Mouse (Mus musculus) cerebellum, postnatal 25 days (tissue): ENCODE measurements at regions not wholly inside any gene's neighbourhood (a gene's known extent, or its start where the extent isn't known, plus 50 kb on each side); places are given as distances from the start of the nearest gene placed in this dataset.

Experiments
- DNase-seq, 2 experiments: peaks; one replicate each; pipeline ENCODE4 v3.0.0; 2021; ENCODE audit warnings: mixed read lengths in 2 of 2

DNA sequence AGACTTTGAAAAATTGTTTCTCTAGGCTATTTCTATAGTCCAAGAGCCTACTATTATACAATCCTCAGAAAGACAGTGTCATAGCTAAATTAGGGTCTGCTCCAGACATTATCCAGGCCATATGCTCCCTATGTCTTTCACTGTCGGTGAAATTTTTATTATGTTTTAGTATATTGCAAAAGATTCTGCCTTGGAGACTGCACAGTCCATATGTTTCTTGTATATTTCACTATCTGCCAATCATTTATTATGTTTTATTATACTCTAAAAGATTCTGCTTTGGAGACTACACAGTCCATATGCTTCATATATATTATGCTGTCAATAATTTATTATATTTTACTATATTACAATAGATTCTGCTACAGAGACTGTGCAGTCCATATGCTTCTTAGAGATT is 564.3 kb upstream of the 4931417E11Rik start:
- DNase-seq, result no peak

DNA sequence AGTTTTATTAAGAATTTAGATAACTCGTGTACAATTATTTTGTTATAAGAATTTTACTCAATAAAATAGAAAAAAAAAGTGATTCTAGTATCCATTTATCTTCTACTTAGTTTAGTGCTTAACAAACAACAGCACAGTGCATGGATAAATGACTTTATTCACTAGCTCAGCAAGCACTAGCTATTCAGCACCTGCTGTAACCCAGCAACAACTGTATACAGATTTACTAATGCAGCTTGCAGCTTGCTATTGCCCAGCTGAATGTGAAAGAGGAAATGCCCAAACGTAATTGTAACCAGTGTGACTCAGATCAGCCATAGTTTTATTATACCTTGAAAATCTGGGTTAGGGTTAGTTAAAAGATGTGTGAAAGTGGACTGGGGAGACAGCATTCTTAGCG is 547.6 kb upstream of the 4931417E11Rik start:
- no peak for DNase-seq

GRCm38 (mm10) chr6:73981742-73982141 is 512.3 kb upstream of the 4931417E11Rik start:
- DNase-seq, result no peak

GRCm38 (mm10) chr6:73949934-73950293 is 480.4 kb upstream of the 4931417E11Rik start:
- no peak for DNase-seq

GRCm38 (mm10) chr6:73949121-73949933 is 479.9 kb upstream of the 4931417E11Rik start:
- DNase-seq, result no peak

GRCm38 (mm10) chr6:73913426-73914404 is 444.2 kb upstream of the 4931417E11Rik start:
- DNase-seq, result peak; percentile 89 to 90

DNA sequence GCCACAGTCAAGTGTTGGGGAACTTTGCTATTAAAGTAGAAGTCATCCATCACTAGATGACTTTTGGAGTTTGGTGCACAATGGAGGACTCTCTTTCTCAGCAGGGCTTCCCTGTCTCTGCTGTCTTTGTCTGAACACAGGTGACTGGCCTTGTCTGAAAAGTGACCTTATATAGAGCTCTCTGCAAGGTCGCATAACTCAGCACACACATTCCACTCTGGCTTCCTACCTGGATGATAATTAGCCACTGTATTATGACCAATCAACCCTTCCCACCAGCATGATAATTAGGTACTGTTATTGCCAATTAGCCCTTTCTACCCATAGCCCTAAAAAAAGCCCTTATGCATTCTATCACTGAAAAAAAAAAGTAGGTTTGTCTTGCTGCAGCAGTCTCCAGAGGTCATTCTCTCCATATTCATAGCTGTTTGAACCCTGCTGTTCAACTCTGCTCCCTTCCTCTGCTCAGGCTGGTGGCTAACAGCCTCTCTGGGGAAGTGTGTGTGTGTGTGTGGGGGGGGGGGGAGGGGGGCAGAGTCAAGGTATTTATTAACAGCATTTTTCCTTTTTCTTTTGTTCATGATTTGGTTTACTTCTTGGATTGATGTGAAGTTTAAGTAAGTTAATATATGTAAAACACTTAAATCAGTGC is 419.8 kb upstream of the 4931417E11Rik start:
- no peak for DNase-seq

GRCm38 (mm10) chr6:73878662-73879061 is 409.2 kb upstream of the 4931417E11Rik start:
- no peak for DNase-seq

- no peak for DNase-seq
Observed at GRCm38 (mm10) chr6:73868683-73869082, 399.2 kb upstream of the 4931417E11Rik start.
